Mouse (Mus musculus): ENCODE measurements around the gene Tanc2.

The Tanc2 gene

DNA sequence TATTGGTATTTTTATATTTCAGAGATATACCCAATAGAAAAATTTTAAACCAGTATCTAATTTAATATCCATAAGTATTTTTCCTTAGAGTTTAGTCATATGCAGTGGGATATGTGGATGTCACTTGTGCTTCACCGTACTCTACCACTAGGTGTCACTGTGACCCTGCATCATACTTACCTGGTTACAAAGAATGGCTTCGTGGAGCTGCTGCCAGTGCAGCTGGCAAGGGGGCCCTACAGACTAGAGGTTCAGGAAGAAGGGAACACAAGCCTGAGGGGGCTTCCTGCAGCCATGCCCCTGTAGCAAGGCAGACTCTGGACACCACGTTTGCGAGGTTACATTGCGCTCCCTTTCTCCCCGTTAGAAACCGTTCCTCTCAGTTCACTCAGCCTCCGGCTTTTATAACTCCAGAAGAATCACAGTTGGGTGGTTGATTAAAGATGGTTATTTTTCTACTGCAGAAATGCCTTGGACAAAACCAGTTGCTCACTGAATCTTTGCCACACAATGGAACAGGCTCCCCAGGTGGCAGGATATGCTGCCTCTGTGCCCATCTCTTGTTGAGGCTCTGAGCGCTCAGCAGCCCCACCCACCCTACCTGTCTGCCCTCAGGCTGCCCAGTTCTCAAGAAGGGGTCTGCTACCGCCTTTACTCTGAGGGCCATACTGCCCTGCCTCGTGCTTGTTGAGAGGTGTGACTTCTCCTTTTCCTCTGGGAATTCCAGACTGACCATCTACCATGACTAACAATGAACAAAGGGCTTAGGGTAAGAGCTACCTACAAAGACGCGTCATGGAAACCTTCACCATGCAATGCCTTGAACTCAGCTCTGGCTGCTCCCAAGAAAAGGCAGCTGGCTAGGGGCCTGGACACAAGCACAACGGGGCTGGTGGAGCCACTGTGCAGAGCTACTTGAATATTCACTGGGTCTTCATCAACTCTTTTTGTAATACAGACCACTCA, 337.6 kb downstream of the Tanc2 start:
- DNase-seq (ENCODE audit: low spot score), result peak; percentile 49

DNA sequence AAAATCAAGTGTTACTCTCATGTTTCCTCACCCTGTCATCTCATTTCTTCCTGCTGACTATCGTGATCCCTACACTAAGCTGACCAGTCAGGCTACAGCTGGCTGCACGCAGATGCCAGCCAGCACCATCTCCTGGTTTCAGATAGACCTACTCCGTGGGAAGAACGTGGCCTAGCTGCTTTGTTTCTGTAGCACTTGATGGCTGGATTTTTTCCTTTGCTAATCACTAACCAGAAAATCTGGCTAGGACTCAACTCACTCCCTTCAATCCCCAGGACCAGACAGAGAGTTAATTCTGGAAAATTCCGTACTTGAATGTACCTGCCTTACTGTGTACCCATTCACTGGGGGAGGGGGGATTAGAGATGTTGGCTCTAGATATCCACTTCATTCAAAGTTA, 338.4 kb downstream of the Tanc2 start:
- DNase-seq (ENCODE audit: low spot score), result no peak

DNA sequence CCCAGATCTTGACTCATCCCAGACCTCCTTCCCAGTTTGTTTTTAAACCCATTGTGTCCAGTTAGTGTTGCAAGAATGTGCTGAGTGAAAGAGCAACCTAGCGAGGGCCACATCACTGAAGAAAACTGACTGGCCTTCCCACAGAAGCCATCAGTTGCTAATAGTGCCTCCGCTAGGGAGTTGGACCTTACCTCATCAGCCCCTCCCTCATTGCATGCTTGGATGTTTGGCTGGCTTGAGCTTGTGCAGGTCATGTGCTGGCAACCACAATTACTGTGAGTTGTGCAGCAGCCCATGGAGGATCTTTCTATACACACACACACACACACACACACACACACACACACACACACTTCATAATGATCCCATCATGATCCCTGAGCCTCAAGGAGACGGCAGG, 341.6 kb downstream of the Tanc2 start:
- DNase-seq (ENCODE audit: low spot score), result no peak

DNA sequence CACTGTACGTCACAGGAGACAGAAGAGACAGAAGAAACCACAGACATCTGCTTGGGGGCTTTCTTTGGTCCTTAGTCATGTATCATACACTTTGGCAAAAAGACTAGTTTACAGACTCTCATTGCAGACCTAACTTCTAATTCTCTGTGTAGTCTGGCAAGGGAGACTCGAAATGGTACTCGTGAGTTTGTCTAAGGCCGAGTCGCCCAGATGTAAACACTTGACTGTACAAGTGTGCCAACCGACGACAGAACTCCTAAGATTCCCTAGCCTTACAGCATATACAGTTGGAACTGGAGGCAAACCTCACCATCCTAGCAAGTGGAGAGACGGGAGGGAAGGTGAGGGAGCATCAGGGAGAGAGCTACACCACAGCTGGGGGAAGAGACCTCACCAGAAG, 344.0 kb downstream of the Tanc2 start:
- no peak for DNase-seq (ENCODE audit: low spot score)

DNA sequence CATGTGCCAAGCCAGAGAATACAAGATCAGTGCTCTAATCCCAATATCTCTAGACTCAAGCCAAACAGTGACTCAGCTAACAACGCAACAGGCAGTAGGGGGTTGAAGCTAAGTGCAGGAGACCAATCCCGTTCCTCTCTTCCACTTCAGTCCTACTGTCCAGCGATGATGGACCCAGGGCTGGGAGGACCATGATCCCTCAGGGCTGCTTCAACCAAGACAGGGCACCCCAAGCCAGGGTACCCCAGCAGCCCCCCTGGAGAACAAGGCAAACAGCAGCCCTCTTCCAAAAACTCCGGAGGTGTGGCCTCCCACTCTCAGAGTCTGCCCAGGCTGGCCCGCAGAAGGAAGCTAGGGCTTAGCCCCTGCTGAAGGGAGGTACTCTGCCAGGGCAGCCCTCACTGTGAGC, 344.5 kb downstream of the Tanc2 start:
- no peak for DNase-seq (ENCODE audit: low spot score)

DNA sequence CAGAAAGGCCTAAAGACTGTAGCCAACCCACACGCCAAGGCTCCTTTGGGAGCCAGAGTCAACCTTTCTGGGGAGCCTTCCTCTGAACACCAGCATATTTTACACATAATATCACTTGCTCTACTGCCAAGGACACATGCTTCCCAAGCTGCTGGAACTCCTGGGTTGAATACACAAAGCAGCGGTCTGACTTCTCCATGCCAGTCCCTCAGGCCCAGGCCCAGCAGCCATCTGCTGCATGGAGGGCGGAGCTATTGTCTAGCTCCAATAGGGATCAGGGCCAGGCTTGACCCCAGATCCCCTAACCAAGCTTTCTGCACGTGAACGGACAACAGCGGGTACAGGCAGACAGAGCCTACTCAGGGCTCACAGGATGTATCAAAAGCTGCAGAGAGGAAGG, 345.0 kb downstream of the Tanc2 start:
- peak; percentile 68 for DNase-seq (ENCODE audit: low spot score)

DNA sequence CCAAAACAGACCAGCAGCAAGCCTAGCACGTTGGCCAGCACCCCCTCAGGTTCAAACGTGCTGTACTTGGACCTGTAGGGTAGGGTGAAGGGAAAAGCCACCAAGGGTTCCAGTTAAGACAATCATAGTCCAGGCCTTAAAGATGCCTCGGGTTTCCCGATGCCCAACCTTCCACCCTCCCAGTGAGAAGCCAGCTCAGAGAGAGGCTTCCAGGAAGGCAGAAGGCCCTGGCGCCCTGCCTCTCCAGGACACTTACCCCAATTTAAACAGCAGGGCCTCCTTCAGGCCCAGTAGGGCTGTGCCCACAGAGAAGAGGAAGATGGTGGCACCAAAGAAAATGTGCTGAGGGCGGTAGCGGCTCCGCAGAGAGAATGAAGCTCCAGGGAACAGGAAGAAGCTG, 345.7 kb downstream of the Tanc2 start:
- no peak for DNase-seq (ENCODE audit: low spot score)

DNA sequence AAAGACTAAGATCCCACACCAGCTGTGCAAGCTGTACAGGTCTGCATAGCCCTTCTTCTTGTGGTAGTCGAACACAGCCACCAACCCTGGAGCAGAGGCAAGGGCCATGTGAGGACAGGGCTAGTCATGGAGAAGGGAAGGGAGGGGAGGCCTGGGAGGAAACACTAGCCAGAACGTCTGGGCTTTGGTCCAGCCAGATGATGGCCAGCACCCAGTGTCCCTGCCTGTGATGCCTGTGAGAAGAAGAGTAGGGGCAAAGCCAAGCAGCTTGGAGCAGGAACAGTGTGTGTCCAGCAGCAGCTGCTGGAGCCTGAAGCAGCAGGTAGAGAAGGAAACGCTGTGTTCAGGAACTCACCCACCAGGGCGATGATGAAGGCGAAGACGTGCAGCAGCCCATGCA, 346.4 kb downstream of the Tanc2 start:
- peak; percentile 87 for DNase-seq (ENCODE audit: low spot score)

DNA sequence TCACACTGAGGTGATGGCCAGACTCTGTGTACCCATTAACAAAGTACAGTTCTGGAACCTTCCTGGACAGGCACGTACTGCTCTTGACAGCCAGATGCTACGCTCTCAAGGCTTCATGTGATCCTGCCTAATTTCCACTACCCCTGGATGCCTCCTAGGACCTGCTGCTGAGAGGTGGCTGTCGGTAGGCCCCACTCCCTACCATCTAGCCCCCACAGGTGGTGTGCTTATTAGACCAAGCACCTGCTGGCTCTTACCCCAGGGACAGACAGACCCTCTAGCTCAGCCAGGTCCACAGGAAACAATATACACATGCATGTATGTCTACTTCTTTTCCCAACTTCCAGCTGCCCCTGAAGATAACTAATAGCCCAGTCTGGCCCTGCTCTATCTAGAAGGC, 347.2 kb downstream of the Tanc2 start:
- no peak for DNase-seq (ENCODE audit: low spot score)

DNA sequence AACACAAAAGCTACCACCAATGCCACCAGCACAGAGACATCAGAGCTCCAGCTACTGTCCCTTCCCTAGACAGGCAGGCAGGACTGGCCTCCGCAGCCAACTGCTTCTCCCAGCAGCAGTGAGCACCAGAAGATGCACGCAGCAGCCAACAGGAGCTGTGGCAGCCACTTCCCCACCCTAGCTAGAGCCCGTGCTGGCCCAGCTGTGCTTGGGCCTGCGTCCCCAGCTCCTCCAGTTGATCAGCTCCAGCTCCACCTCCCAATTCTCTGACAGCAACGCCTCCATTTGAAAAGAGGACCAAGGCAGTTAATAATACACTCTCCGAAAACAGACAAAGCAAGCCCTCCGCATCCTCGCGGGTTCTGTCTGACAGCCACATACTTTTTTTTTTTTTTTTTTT, 349.0 kb downstream of the Tanc2 start:
- DNase-seq (ENCODE audit: low spot score), result no peak

DNA sequence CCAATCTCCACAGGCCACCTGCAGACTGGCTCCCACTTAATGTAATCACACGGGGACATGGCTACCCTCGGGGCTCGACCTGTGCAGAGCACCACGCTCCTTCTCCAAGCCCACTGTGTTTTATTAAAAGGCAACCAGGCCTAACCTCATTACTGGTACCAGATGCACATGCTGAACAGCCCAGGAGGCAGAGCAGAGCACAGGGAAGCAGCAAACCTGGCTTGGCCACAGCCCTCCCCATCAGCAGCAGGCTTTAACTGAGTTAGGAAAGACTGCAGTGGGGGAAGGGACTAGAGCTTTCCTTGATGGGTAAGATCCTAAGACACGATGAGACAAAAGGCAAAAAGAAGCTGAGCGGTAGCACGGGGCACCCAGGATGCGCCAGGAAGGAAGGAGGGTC, 352.2 kb downstream of the Tanc2 start:
- DNase-seq (ENCODE audit: low spot score), result no peak

DNA sequence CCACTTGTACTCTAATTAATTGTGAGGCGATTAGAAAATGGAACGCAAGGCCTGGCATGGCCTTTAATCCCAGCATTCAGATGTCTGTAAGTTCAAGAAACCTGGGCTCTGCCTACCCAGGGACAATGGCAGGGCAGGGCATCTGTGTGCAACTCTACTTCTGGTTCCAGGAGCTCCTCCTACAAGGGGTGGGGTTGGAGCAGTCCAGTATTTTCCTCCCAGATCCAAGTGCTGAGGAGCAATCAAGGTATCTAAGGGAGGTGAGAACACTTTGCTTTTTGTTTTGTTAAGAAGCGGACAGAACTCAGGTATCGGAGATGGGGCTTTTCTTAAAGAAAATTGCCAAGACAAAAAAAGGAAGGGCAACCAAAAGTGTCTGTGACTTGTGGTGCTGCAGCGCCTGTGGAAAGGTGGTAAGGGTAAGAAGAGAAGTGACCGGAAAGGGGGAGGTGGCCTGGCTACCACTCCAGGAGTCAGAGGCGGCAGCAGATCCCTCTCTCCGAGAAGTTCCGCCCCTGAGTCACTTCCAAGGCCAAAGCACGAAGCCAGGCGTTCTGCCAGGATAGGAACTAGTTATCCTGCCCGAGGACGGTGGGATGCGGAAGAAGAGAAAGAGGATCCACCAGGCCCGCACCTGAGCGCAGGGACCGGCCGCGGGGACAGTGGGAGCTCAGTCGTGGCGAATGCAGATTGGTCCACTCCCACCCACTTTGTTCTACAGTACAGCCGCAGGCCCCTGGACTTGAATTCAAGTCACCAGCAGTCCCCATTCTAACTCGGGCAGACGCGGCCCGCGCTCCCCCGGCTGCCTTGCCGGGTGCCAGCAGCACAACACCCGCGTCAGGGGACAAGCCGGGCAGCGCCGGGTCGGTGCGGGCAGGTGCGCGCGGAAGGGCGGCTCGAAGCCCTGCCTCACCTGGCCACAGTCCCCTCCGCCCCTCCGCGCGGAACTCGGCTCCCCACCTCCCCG, 353.6 kb downstream of the Tanc2 start:
- DNase-seq (ENCODE audit: low spot score), result peak; percentile 76

DNA sequence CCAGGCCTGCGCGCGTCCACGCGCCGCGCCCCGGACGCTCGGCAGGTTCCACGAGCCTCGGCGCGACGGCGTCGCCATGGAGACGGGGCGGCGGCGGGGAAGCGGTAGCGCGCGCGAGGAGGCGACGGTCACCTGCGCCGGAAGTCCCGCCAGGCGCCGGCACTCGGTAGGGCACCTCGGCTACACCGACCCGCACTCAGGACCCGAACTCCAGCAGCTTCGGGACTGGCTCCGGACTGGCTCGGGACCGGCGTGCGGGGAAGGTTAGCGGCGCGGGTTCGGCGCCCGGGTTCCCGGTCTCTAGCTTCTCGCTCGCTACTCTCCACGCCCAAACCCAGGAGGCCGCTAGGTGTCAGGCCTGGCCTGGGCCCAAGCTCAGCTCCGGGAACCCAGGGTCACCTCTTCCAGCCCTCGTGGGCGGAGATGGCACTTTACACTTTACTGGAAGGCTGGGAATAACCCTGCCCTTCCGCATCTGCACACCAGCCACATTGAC, 354.4 kb downstream of the Tanc2 start:
- peak; percentile 82 for DNase-seq (ENCODE audit: low spot score)

DNA sequence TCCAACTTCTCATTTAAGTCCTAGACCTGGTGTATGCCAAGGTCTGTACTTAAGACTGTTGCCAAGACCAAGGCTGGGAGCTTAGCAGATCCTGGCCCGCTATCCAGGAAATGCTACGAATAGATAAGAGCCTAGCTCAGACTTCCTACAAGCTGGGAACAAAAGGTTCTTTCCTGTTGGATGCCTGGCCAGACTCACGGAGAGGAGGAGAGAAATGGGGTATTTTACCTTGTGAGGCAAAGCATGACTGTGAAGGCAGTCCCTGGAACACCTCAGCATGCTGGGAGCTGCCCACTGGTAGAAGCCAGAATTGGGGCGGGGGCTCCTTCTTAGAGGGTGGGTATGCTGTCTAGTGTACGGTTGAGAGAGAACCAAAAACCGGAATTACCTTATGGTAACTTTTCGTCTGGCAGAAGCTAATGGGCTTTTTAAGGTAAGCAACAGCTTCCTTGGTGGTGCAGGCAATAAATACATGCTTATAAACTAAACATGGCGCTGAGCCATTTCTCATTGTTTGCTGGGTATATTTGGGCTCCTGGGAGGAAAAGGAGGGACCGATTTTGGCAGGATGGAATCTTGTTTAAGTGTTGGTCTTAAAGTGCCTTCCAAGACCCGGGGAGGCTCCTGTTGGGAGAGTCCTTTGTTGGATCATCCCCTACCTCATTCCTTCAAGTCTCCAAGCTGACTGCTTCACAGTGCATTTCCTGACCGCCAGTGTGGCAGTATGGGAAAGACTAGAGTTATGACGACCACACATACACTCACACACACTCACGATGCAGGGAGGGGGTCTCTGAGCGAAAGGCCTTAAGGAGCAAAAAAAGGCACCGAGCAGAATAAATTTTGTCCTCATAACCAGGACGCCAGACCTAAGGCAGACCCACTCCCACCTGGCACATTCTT, 355.2 kb downstream of the Tanc2 start:
- peak; percentile 75 for DNase-seq (ENCODE audit: low spot score)

DNA sequence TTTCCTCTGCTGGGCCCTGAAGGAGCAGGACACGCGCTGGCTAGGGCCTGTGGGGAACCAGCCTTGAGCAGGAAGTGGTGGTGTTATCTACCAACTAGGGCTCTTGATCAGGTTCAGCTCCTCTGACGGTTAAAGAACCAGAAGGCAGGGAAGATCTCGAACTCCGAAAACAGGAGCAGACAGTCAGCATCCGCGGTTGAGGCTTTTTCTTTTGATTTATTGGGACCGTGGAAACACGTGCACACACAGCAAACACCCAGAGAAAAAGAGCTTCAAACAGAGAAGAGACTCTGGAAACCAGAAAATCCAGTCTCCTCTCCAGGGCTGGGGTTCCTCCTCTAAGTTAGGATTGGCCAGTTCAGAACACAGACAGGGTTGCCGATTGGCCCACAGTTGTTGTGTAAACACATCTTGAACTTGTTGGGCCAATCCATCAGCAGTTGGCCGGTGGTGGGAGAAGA, 356.9 kb downstream of the Tanc2 start:
- DNase-seq (ENCODE audit: low spot score), result no peak

DNA sequence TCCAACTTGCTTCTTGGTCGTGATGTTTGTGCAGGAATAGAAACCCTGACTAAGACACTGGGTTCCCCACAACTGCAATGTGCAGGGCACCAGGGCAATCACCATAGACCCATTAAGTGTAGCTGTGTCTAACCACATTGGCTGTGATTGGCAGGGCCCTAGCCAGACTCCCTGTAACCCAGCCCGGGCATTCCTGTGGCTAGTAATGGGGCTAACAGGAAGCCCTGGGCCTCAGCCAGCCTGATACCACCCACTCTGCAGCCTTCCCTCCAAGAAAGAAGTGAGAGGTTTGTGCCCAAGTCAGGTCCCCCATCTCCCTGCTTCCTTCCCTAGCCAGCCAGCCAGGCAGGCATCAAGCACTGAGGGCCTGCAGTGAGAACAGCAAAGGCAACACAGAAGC, 358.5 kb downstream of the Tanc2 start:
- no peak for DNase-seq (ENCODE audit: low spot score)

DNA sequence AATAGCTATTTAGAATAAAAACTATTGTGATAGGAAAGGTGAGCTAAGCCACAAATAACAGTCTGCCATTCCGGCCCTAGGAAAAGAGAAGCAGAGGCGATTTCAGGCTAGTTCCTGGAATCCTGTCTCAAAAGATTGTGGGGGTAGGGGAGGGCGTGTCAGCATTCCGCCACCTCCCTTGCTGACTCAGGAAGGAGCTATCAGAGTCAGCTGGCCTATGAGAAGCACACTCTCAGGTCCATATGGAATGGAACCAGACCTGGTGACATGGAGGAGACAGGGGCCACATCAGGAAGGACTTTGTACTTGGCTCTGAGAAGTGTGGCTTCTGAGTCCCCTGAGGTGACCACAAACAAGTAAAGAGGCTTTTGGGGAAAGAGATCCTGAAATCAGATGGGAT, 360.7 kb downstream of the Tanc2 start:
- no peak for DNase-seq (ENCODE audit: low spot score)

DNA sequence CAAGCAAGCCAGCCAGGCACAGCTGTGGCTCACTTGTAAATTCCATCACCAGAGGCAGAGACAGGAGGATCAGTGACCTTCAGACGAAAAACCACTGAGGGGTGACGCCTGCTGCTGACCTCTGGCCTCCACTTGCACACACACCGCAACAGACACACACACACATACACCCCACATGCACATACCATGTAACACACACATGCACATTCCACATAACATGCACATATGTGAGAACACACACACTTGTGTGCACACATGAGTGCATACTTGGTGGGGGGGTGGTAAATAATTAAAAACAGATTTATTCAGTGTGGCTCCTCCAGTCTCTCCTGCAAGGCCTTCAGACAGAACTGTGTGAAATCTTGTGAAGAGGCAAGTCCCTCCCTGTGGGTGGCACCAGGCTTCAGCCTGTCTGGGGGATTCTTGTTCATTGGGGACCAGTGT, 361.8 kb downstream of the Tanc2 start:
- DNase-seq (ENCODE audit: low spot score), result no peak

DNA sequence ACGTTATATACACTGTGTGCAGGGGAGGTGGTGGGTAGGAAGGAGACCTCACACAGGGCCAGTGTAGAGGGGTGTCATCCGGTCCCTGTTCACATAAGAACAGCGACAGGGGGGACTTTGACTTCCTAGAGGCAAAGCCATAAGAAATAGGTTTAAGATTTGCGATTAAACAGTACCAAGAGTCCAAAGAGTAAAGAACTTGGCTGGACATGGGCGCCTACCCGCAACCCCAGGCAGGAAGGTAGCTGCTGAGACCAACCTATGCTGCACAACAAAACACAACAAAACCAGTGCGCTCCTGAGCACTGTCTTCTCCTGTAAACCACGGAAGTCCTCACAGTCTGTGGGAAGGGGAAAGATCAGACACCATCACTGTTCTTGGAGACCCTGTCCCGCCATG, 362.3 kb downstream of the Tanc2 start:
- no peak for DNase-seq (ENCODE audit: low spot score)

DNA sequence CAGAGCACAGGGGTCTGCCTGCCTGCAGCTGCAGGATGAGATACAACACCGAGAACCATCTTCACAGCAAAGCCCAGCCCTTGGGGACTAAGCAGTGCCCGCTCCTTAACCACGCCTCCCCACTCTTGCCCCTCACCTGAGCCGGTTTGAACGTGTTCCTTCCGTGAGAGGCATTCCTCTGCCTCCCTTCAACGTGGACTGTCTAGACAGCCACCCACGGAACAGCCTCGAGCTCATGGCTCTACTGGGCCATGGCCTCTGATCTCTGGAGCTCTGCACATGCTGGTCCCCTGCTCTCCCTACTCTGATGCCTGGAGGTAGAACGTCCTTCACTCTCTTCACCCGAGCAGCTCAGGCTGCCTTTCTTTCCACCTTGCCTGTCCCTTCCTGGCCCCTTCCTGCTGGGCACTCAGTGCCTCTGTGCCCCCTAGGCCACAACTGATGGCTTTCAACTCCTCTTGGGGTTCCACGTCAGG, 363.2 kb downstream of the Tanc2 start, which contains the start of gene Cyb561:
Gene Cyb561, minus strand, starts transcription at position 426 of the 476 bp plus-strand sequence.
- no peak for DNase-seq (ENCODE audit: low spot score)

DNA sequence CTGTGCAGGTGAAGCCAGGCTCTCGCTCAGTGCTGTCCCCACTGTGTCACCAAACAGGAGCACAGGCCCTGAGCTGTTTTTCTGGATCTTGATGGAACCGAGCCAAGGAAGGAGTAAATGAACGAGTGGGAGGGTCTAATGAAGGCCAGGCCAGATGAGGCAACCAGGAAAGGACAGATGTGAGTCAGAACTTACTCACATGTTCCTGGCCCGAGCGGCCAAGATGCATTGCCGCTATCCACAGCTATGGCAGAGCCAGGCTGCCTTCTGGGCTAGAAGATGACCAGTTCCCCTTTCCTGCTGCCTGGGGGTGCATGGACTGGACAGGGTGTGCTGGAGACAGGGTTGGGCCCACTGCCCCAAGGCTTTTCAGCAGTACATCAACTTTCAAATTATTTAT, 363.6 kb downstream of the Tanc2 start:
- no peak for DNase-seq (ENCODE audit: low spot score)

Measured in testis, postnatal 14 days (tissue).